Mouse (Mus musculus): ENCODE measurements around the gene Adk. TPM values are rescaled to one million over a fixed set of nuclear protein-coding genes. Genes with fewer than 3 reads are reported as not detected.

Gene Adk
- polyA plus RNA-seq, 1 experiment from 2014 or later = 475 TPM

DNA sequence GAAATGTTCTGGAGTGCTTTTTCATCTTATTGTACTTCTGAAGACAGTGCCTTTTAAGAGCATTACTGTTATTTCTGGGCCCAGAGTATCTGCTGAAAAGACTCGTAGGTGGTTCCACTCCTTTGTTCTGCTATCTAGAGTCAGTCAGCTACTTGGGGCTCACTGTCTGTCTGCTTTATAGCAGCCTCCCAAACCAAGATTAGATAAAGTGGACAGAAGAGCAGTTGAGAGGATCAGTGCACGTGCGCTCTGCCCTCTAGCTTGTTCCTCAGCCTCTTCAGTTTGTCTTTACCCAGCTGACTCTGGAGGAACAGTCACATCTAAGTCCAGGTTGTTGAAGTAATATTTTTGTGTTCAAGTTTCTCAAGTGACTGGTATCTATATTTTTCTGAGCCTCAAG is 21.6 kb downstream of the Adk start:
- H3K9me3 ChIP-seq (ENCODE audit: low read length) = no peaks in the 10 kb centered on the region
- ATAC-seq = no peak; the same call in 1 of the 2 replicates
- WGBS (ENCODE audit: insufficient replicate concordance) = 35% methylated on average over 3 of the region's 3 CpGs
- peak overlapping the region; percentile 77 for H3K4me2 ChIP-seq (ENCODE audit: low read depth, low read length)
- TF ChIP-seq CTCF (IDR thresholded peaks at IDR 0.05; ENCODE audit: low read depth) (no peak), EP300 (IDR thresholded peaks at IDR 0.05; ENCODE audit: low read depth) (peak; percentile 84)
- H3K9ac ChIP-seq (replicated peaks) = no peak overlapping the region
- H3K27me3 ChIP-seq (ENCODE audit: insufficient read depth, low read length) = no peaks in the 10 kb centered on the region
- no peaks in the 10 kb centered on the region for H3K36me3 ChIP-seq (replicated peaks; ENCODE audit: insufficient read depth, low read length)
- H3K4me3 ChIP-seq (ENCODE audit: low read depth, low read length) = peak overlapping the region; percentile 73; the same call in 1 of the 2 replicates
- peak overlapping the region; percentile 95 for H3K27ac ChIP-seq (ENCODE audit: low read depth)
- DNase-seq = no peak
- H3K4me1 ChIP-seq (ENCODE audit: insufficient read depth) = peaks cover 22% of the 10 kb centered on the region

DNA sequence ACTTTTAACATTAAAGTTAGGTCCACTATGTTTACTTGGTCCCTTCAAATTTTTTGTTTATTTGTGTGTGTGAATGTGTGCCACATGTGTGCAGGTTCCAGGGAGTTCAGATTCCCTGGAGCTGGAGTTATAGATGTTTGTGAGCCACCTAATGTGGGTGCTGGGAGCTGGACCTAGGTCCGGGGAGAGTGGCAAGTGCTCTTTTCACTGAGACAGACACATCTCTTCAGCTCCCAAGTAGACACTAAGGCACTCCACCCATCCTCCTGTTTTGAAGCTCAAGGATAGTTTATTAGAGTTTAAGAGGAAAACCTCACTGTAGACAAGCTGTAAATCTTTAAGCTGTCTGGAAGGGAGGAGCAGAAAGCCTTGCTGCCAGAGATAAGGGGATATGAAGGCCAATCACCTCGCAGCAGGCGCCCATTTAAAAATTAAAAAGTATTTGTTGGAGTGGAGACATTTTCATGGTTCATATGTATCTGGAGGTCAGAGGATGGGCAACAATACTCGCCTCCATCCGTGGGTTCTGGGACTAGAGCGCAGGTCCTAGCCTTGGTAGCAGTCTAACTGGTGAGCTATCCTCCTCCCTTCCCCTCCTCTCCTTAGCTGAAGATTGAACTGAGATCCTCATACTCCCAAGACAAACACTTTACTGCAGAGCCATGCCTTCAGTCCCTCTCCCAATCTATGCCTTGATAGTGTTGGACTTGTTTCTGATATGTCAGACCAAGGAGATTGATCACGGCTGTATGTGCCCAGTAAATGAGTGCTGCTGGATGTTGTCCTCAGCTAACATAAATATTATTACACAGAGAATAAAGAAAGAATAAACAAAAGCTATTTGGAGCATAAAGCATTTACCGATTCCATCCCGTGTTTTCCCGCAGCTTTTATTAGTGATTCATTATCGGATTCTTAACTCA is 22.3 kb downstream of the Adk start:
- peak overlapping the region; percentile 83 for H3K9ac ChIP-seq (replicated peaks)
- peaks cover 22% of the 10 kb centered on the region for H3K4me1 ChIP-seq (ENCODE audit: insufficient read depth)

DNA sequence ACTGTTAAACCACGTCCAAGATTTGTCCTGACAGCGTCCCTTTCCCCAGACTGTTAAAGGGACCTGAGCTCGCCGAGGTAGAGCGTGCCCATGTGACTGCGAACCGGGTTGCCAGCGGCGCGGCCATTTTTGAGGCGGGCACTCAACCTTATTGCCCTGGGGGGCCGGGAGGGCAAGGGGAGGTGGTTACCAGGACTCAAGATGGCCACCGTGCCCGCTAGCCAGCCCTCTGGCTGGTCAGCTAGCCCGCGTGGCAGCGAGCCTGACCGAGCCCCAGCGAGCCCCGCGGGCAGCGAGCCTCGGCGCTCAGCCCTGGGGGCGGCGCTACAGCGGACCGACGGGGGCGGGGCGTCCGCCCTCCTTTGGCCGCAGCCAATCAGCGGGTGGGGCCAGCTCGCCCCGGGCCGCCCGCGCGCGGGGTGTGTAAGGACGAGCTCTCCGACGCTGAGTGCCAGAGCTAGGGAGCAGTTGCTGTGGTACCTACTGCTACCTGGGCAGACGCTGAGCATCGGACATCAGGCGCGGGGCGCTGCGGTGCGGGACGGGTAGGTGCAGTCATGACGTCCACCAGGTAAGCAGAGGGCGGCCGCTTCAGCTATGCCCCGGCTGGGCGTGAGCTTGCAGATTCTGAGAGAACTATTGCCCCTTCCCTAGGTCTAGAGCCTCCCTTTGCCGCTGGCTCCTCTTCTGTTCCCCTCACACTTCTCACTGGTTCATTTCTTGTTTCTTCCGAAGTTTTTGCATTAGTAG is 23.6 kb downstream of the Adk start:
- peak; percentile 94 for ATAC-seq
- 3% methylated on average over 50 of the region's 59 CpGs for WGBS (ENCODE audit: insufficient replicate concordance)
- H3K27ac ChIP-seq (ENCODE audit: low read depth) = peak overlapping the region; percentile 95

More for the DNA sequence above, 22.3 kb downstream of the Adk start:
- no peak for ATAC-seq
- H3K27ac ChIP-seq (ENCODE audit: low read depth) = peak overlapping the region; percentile 95
- peak overlapping the region; percentile 77 for H3K4me2 ChIP-seq (ENCODE audit: low read depth, low read length)
- no peaks in the 10 kb centered on the region for H3K9me3 ChIP-seq (ENCODE audit: low read length)
- H3K27me3 ChIP-seq (ENCODE audit: insufficient read depth, low read length) = no peaks in the 10 kb centered on the region
- TF ChIP-seq CTCF (IDR thresholded peaks at IDR 0.05; ENCODE audit: low read depth) (no peak), EP300 (IDR thresholded peaks at IDR 0.05; ENCODE audit: low read depth) (peak; percentile 78)
- H3K4me3 ChIP-seq (ENCODE audit: low read depth, low read length) = peak overlapping the region; percentile 73
- DNase-seq = peak; percentile 36
- 36% methylated on average over 11 of the region's 11 CpGs for WGBS (ENCODE audit: insufficient replicate concordance)
- no peaks in the 10 kb centered on the region for H3K36me3 ChIP-seq (replicated peaks; ENCODE audit: insufficient read depth, low read length)

DNA sequence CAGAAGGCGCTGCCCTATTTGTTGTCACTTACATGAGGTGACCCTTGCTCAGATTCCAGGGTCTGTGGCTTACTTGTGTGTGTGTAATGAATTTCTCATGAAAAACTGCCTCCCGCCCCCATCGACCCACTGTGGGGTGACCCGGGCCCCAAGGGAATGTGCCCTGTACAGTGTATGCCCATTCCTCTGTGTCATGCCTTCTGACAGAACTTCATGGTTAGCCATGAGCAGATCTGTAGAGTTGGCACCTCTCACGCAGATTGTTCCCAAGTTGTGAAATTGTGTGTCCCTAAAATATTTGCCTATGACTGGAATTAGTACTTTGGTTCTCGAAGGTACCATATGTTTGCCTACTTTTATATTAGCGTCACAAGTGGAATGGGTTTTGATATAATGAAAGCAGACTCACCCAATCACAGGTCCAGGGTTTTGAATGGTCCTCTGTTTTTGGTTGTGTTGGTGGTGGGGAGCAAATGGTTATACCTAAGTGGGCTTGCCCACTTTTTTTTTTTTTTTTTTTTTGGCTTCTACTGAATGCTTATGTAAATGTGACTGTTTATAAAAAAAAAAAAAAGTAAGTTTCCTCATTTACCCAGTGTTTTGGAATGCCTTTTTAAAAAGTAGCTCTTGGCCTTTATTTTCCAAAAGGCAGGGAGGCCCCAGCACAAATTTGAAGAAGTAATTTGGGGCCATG is 24.3 kb downstream of the Adk start:
- peak; percentile 52 for DNase-seq

More for the DNA sequence above, 23.6 kb downstream of the Adk start:
- H3K4me3 ChIP-seq (ENCODE audit: low read depth, low read length) = peak overlapping the region; percentile 73
- peak overlapping the region; percentile 83 for H3K9ac ChIP-seq (replicated peaks)
- H3K4me2 ChIP-seq (ENCODE audit: low read depth, low read length) = peak overlapping the region; percentile 77
- H3K4me1 ChIP-seq (ENCODE audit: insufficient read depth) = peaks cover 22% of the 10 kb centered on the region
- TF ChIP-seq EP300 (IDR thresholded peaks at IDR 0.05; ENCODE audit: low read depth) = no peak
- no peak for TF ChIP-seq CTCF (IDR thresholded peaks at IDR 0.05; ENCODE audit: low read depth)
- no peaks in the 10 kb centered on the region for H3K9me3 ChIP-seq (ENCODE audit: low read length)
- DNase-seq = peak; percentile 96
- H3K36me3 ChIP-seq (replicated peaks; ENCODE audit: insufficient read depth, low read length) = no peaks in the 10 kb centered on the region
- no peaks in the 10 kb centered on the region for H3K27me3 ChIP-seq (ENCODE audit: insufficient read depth, low read length)

DNA sequence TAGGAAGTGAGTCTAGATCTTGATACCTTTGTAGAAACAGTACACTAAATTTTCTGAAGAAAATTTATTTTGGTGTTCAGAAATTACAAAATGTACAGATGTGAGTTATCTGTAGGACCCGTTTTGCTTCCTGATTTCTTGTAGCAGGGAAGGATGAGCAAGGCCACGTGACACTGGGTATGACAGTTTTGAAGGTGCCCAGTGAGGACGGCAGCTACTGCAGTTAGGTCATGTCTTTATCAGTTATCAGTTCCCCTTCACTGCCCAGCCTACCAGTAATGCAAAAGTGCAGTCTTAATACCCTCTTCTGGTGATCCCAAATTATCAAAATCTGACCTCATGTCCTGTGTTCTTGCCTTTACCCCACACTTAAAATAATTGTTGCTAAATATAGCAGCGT is 25.6 kb downstream of the Adk start:
- DNase-seq = no peak
- peak overlapping the region; percentile 95; the same call in 1 of the 2 replicates for H3K27ac ChIP-seq (ENCODE audit: low read depth)
- TF ChIP-seq CTCF (IDR thresholded peaks at IDR 0.05; ENCODE audit: low read depth) (no peak), EP300 (IDR thresholded peaks at IDR 0.05; ENCODE audit: low read depth) (0 out of 2 replicates have a peak, but pooled peaks have one; percentile 6)
- H3K4me1 ChIP-seq (ENCODE audit: insufficient read depth) = peaks cover 28% of the 10 kb centered on the region
- WGBS (ENCODE audit: insufficient replicate concordance) = 21% methylated on average over 4 of the region's 4 CpGs
- no peaks in the 10 kb centered on the region for H3K27me3 ChIP-seq (ENCODE audit: insufficient read depth, low read length)
- no peaks in the 10 kb centered on the region for H3K9me3 ChIP-seq (ENCODE audit: low read length)
- no peaks in the 10 kb centered on the region for H3K36me3 ChIP-seq (replicated peaks; ENCODE audit: insufficient read depth, low read length)
- peak overlapping the region; percentile 77 for H3K4me2 ChIP-seq (ENCODE audit: low read depth, low read length)
- H3K4me3 ChIP-seq (ENCODE audit: low read depth, low read length) = peak overlapping the region; percentile 73
- ATAC-seq = no peak
- peak overlapping the region; percentile 27; the same call in 1 of the 2 replicates for H3K9ac ChIP-seq (replicated peaks)

More for the DNA sequence above, 24.3 kb downstream of the Adk start:
- Histone ChIP-seq H3K4me1 (ENCODE audit: insufficient read depth) (peaks cover 22% of the 10 kb centered on the region), H3K27ac (ENCODE audit: low read depth) (peak overlapping the region; percentile 95), H3K36me3 (replicated peaks; ENCODE audit: insufficient read depth, low read length) (no peaks in the 10 kb centered on the region), H3K9ac (replicated peaks) (peak overlapping the region; percentile 83), H3K27me3 (ENCODE audit: insufficient read depth, low read length) (no peaks in the 10 kb centered on the region), H3K4me2 (ENCODE audit: low read depth, low read length) (peak overlapping the region; percentile 77), H3K9me3 (ENCODE audit: low read length) (no peaks in the 10 kb centered on the region), H3K4me3 (ENCODE audit: low read depth, low read length) (peak overlapping the region; percentile 73)
- WGBS (ENCODE audit: insufficient replicate concordance) = 18% methylated on average over 7 of the region's 7 CpGs
- peak; percentile 41 for ATAC-seq
- TF ChIP-seq EP300 (IDR thresholded peaks at IDR 0.05; ENCODE audit: low read depth) (0 out of 2 replicates have a peak, but pooled peaks have one; percentile 18), CTCF (IDR thresholded peaks at IDR 0.05; ENCODE audit: low read depth) (no peak)
